Mouse (Mus musculus): ENCODE data around the gene Mterf1a.
"Not testable (repeated sequence)": the region's sequence is repeated elsewhere in the genome, so short reads cannot be mapped to it uniquely, and the experiment has no call there.

Gene Mterf1a

DNA sequence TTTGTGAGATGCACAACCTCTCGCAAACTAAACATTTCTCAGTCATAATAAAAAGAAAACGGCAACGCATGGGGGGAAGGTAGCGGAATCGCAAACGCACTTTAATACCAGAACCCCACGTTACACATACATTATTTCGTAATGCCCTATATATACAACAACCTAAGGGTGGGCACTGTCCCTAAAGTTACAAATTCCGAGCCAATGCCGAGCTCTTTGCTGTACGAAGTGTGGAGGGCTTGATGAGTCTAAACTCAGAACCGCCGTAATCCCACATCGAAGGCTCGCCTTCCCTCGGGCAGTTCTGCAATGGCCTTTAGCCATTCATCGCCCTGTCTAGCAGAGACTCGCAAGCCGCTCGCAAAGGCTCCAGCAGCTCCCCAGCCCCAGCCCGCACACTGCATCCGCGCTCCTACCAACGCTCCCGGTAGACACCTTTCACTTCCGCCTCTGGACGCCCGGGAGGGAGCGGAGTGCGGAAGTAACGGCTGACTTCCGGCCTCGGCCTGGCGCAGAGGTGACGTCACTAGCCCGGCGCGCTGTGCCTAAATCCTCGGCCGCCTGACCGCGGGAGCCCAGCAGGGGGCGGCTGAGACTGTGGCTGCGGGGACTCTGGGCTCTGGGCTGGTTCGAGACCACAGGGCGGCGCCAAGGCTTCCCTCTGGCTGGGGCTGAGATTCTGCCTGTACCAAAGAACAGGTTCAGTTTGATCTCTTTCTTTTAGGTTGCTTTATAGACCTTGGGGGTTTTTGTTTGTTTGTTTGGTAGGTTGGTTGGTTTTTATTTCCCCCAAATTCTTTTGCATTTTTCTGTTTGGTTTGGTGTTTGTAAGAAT lies at the start of gene Mterf1a:
TSS of gene Mterf1a (minus strand) at position 475 of the 835 bp plus-strand sequence.
- DNase-seq (ENCODE audit: low spot score) = peak; percentile 7

DNA sequence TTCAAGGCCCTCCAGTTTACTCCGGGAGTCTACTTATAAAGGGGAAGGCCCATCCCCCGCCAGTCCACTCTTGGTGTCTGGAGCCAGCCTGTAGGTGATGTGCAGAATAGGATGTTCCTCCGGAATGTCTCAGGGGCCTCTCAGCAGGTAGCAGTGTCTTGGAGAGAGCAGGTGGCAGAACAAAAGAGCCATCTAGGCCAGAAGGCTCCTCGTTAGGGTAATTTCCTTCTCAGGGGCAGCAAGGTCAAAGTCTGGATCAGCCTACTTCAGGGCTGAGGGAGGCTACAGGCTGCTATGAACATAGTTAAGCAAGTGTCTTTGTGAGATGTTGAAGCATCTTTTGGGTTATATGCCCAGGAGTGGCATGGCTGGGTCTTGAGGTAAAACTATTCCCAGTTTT lies 49.4 kb upstream of the Mterf1a start:
- not testable (repeated sequence) for DNase-seq (ENCODE audit: low spot score)

DNA sequence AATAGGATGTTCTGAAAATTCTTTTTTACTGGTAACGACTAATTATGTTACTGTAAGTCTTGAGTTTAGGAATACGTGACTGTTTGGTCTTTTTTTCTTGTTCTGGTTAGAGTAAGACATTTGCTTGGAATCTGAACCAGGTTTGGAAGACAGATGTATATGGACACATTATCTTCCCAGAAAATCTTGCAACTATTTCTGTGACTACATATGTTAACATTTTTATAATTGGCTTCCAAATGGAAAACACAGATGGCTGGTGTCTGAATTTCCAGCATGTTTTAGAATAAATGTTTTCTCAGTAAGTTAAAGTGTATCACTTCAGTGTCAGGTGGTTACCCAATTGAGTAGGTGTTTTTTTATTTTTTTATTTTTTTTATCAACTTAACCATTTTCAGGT lies 47.5 kb upstream of the Mterf1a start:
- DNase-seq (ENCODE audit: low spot score) = no peak

GRCm38 (mm10) chr5:3939335-3939734 lies 45.6 kb upstream of the Mterf1a start:
- no peak for DNase-seq (ENCODE audit: low spot score)

- DNase-seq (ENCODE audit: low spot score) = no peak
Observed at GRCm38 (mm10) chr5:3938905-3939304, 45.2 kb upstream of the Mterf1a start.

- no peak for DNase-seq (ENCODE audit: low spot score)
Observed at GRCm38 (mm10) chr5:3935778-3936554, 42.2 kb upstream of the Mterf1a start.

DNA sequence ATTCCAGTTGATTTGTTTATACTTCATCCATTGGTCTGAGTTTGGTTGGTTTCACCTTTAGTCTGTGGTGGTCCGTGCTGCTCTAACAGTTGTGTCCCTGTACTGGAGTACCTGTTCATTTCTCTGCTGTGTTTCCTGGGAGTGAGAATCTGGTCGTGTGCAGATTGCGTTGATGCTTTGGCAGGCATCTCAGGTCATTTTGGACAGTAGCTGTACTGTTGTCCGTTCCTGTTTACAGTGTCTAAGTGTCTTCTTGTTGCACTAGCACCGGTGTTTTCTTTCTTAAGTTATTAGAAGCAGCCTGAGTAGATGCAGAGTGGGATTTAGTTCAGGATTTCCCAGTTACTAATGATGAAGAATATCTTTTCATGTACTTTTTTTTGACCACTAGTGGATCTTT lies 41.5 kb upstream of the Mterf1a start:
- DNase-seq (ENCODE audit: low spot score) = no peak

DNA sequence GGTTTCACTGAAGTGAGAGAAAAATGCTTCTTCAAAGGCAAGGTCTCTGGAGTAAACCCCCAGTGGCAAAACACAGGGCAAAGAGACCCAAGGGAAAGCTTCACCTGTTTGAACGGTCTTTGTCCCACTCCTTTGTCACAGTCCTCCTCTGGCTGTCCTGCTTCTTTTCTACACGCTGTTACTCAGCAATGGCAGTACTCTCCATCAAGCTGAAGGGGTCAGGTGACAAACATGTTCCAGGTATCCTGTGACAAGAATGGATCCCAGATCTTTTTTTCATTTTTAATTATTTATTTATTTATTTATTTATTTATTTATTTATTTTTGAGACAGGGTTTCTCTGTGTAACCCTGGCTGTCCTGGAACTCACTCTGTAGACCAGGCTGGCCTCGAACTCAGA lies 39.8 kb upstream of the Mterf1a start:
- DNase-seq (ENCODE audit: low spot score) = no peak

DNA sequence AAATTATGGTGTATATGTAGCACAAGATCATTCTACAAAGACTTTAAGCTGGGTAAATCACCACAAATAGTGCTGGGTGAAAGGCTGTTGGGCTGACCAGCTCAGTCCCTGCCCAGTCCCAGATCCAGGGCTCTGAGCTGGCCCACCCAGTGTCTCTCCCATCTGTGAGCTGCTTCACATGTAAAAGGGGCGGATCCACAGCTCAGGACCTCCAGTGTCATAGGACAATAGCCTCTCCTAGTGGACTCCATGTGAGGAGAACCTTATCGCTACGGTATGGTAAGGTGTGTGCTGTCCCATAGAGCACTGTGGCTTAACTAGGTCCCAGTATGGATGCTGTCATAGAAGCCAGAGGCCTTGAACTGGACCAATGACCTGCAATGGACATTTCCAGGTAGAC lies 37.9 kb upstream of the Mterf1a start:
- DNase-seq (ENCODE audit: low spot score) = no peak

GRCm38 (mm10) chr5:3930760-3931159 lies 37.0 kb upstream of the Mterf1a start:
- no peak for DNase-seq (ENCODE audit: low spot score)

- peak; percentile 22 for DNase-seq (ENCODE audit: low spot score)
Observed at GRCm38 (mm10) chr5:3928690-3929046, 34.9 kb upstream of the Mterf1a start.

- DNase-seq (ENCODE audit: low spot score) = peak; percentile 58
Observed at GRCm38 (mm10) chr5:3927801-3928689, 34.3 kb upstream of the Mterf1a start, which contains the start of gene Akap9. TSS of gene Akap9 (plus strand) at chr5:3928054.

DNA sequence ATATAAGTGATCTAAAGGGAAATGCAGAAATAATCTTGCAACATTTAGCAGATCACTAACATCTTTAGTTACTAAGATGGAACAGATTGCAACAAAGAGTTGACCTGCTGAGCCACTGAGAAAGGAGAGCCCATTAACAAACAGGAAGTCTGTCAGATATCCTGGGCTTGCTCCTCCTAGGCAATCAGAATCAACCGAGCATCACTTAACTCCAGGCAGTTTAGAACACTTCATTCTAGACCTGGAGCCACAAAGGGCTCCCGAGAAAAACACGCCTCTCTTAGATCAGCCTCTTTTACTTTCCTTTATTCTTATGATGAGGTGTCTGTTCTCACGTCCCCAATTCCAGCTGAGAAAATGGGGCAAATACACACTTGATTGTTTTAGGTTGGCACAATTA lies 32.9 kb upstream of the Mterf1a start:
- DNase-seq (ENCODE audit: low spot score) = no peak

GRCm38 (mm10) chr5:3922350-3922749 lies 28.6 kb upstream of the Mterf1a start:
- DNase-seq (ENCODE audit: low spot score) = no peak

DNA sequence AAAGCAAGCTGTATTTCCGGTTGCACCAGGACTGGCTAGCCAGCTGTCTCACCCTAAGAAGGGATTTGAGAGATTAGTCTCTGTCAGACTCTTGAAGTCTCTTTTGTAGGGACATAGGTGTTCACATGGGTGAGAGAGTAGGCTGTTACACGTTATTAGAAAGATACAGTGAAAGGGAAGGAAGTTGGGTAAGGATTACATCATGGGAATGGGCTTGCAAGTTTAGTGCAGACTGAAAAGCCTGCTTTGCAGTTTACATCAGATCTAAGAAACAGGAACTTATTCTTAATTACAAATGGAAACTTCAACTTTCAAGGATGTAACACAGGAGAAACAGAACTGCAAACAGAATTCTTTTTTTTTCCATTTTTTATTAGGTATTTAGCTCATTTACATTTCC lies 11.7 kb upstream of the Mterf1a start:
- DNase-seq (ENCODE audit: low spot score) = no peak

GRCm38 (mm10) chr5:3894294-3894619 lies 524 bp upstream of the Mterf1a start:
- not testable (repeated sequence) for DNase-seq (ENCODE audit: low spot score)

- DNase-seq (ENCODE audit: low spot score) = no peak
Observed at GRCm38 (mm10) chr5:3889201-3889600, 4.5 kb downstream of the Mterf1a start.

DNA sequence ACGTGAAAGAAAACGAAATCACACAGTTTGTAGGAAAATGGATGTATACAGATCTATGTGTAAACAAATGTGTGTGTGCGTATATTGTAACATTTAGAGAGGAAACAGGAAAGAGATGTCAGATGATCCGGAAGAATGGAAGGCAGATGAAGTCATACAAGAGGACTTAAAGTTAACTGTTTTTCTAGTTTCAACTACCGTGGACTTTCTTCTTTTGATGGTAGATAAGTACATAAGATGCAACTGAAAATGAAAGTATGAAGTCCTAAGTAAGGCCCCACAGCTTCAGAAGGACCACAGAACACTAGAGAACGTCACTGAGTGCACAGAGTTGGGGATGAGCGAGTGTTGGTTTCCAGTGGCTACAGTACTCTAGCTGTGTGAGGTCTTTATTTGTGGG lies 6.9 kb downstream of the Mterf1a start:
- not testable (repeated sequence) for DNase-seq (ENCODE audit: low spot score)

DNA sequence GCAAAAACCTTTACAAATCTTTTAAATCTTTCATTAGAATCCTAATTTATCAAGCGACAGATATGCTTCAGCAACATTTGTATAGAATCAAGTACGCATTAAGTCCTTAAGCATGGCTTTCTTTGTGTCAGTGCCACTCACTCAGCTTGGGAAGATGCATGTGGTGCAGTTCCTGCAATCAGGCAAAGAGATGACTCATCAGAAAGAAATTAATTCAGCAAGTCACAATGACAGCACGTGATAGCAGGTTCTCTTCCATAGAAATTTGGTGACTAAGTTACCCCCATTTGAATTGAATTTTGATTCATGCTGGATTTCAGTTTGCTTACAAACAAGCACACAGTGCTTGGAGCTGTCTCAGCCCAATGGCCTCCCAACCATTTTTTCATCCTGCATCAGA lies 20.2 kb downstream of the Mterf1a start:
- DNase-seq (ENCODE audit: low spot score) = no peak

DNA sequence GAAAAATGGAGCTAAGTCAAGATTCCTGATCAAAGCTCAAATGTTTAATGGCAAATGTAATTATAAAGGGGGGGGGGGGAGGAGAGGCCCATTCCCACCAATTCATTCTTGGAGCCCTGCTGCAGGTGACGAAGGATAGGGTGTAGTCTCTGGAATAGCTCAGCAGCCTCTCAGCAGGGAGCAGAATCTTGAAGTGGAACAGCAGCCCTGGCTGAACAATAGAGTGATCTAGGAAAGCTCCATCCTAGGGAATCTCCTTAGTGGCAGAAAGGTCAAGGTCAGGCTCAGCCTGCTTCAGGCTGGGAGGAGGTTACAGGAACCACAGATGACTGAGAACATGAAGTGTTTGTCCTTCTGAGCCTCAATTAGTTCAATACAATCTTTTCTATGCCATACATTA lies 21.4 kb downstream of the Mterf1a start:
- DNase-seq (ENCODE audit: low spot score) = no peak

- no peak for DNase-seq (ENCODE audit: low spot score)
Observed at GRCm38 (mm10) chr5:3870161-3870560, 23.6 kb downstream of the Mterf1a start.

DNA sequence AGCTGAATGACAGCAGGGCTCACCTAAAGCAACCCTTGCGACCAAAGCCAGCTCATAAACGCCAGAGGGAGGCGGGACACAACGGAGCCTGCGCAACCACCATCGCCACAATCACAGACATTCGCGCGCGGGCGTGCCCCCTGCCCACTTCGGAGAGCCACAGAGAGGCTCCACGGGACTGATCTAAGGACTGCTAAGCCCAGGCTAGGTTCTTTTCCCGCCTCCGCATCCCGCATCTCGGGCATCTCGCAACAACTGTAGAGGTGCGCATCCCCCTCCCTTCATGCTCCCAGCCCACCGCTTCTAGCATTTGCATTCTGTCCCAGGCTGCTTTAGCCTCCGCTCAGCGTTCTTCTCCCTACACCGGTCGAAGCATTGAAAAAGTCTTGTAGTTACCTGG lies 48.7 kb downstream of the Mterf1a start, which contains the start of gene Lrrd1:
TSS of gene Lrrd1 (plus strand) at position 148 of the 400 bp plus-strand sequence.
- no peak for DNase-seq (ENCODE audit: low spot score)
